Mouse (Mus musculus) right cerebral cortex, adult 18-20 months (tissue): ENCODE measurements around the gene Pde9a.

ENCODE experiments used
- DNase-seq: peaks from one replicate; pipeline ENCODE4 v3.0.0; 2022; ENCODE audit warnings: mixed read lengths

Pde9a gene

GRCm38 (mm10) chr17:31519344-31519945, 133.4 kb downstream of the Pde9a start:
- DNase-seq = no peak

GRCm38 (mm10) chr17:31519946-31520838, 134.2 kb downstream of the Pde9a start, which contains the start of the genes Wdr4 and Ndufv3:
Gene Wdr4, minus strand, starts transcription at chr17:31519980.
Gene Ndufv3, plus strand, starts transcription at chr17:31520115.
- peak; percentile 99 for DNase-seq

GRCm38 (mm10) chr17:31520895-31521294, 134.9 kb downstream of the Pde9a start:
- DNase-seq = peak; percentile 33

- DNase-seq = no peak
Observed at GRCm38 (mm10) chr17:31521948-31522347, 135.9 kb downstream of the Pde9a start.

- no peak for DNase-seq
Observed at GRCm38 (mm10) chr17:31525114-31525513, 139.1 kb downstream of the Pde9a start.

- no peak for DNase-seq
Observed at GRCm38 (mm10) chr17:31525816-31526215, 139.8 kb downstream of the Pde9a start.
